Mouse (Mus musculus): ENCODE data around the gene Tars2.

Tars2 gene

DNA sequence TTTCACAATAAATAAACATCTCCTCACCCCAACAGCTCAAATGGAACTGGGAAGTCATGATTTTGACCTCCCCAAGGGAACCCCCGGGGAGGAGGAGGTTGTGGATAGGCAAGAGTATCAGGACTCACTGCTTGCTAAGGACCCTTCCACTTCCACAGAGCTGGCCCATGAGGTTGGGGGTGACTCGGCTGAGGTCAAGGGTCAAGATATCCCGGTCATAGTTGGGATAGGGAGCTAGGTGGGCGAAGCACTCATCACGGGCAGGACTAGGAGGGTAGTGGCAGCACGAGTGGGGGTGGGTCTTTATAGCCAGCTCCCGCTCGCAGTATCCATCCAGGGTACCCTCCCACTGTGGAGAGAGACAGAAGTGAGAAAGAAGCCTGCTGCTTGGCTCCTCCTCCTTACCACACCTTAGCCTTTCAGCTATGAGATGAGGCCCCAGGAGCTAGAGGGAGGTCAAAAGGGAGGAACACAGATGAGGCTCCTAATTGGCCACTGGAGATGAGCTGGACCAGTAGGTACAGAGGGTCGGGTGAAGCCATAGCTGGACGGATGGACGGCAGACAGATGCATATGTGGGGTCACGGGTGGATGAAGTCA lies 24.8 kb downstream of the Tars2 start:
- no peak for DNase-seq (ENCODE audit: low read depth, low spot score)

- DNase-seq (ENCODE audit: low read depth, low spot score) = no peak
Measured at GRCm38 (mm10) chr3:95734092-95734702, 25.8 kb downstream of the Tars2 start.

- no peak for DNase-seq (ENCODE audit: low read depth, low spot score)
Measured at GRCm38 (mm10) chr3:95732744-95733521, 27.1 kb downstream of the Tars2 start.

GRCm38 (mm10) chr3:95732297-95732696 lies 27.7 kb downstream of the Tars2 start:
- no peak for DNase-seq (ENCODE audit: low read depth, low spot score)

DNA sequence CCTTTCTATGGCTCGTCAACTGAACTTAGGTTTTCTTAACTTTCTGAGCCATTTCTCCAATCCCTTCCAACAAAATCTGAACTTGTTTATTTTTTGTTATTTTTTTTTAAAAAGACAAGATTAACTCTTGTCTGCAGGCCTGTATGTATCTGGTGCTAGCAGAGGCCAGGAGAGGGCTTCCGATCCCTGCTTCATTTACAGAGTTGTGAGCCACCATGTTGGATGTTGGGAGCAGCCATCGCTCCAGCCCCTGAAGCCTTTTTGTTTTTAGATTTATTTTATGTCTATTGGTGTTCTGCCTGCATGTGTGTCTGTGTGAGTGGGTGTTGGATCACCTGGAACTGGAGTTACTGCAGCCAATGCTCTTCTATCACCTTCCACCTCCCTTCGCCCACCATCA lies 28.2 kb downstream of the Tars2 start:
- DNase-seq (ENCODE audit: low read depth, low spot score) = no peak

DNA sequence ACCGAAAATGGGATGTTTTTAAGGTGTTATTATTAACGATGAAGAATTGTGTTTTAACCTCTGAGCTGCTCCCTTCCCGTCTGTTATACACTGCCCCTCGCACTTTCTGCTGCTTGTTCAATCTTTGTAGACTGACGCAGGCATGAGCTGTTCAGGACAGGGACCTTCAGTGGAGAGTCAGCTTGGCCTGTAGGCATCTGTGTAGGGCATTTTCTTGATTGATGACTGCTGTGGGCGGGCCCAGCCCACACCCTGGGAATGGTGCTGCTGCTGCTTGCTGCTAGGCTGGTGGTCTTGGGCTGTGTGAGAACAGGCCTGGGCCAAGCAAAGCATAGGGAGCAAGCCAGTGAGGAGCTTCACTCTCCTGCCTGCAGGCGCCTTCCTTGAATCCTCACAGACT lies 29.6 kb downstream of the Tars2 start:
- DNase-seq (ENCODE audit: low read depth, low spot score) = no peak

DNA sequence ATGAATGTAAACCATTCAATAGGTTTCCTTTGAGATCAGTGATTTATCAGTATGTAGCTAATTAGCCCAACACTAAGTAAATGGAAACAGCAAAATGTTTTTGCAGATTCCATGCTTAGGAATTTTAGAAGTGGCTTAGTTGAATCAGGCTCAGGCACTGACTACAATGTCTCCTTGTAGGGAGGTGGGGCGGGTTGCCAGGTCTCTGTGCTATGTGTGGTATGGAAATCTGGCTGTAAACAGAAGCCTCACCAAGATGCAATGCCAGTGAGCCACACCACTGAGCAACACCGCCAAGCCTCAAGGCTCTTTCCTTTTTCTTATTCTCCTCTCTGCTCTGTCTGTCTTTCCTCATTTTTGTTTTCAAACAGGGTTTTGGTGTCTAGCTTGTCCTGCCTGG lies 31.1 kb downstream of the Tars2 start:
- no peak for DNase-seq (ENCODE audit: low read depth, low spot score)

- no peak for DNase-seq (ENCODE audit: low read depth, low spot score)
Measured at GRCm38 (mm10) chr3:95726696-95727358, 33.2 kb downstream of the Tars2 start.

GRCm38 (mm10) chr3:95725863-95726262 lies 34.1 kb downstream of the Tars2 start:
- no peak for DNase-seq (ENCODE audit: low read depth, low spot score)

DNA sequence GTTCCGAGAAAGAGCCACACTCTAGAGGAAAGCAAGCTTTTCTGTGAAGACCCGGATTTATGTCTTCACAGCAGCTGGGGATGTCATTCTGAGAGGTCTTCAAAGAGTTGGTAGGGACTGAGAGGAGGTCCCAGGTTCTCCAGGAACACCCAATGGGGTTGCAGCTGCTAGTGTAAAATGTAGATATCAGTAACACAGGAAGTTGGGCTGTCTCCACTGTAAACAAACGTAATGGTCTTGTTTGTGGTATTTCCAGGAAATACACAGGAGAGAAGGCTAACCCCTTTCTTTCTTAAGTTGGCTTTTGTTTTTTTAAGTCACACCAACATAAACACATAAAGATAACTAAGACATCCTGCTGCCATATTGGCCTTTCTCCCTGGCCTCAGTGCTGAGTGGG lies 37.6 kb downstream of the Tars2 start:
- no peak for DNase-seq (ENCODE audit: low read depth, low spot score)

- DNase-seq (ENCODE audit: low read depth, low spot score) = no peak
Measured at GRCm38 (mm10) chr3:95718153-95718552, 41.9 kb downstream of the Tars2 start.

DNA sequence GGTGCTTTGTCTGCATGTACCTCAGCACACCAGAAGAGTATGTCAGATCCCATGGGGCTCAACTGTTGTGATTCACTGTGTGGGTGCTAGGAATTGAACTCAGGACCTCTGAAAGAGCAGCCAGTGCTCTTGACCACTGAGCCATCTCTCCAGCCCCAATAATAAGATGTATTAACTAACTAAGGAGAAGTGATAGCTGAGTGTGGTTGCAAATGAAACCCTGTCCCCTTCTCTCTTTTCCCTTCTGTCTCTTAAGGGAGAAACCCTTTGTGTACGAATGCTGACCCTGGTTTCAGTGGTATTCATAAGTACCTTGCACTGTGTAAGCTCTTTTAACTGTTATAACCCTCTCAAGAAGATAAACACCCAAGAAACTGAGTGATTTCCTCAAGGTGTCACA lies 43.9 kb downstream of the Tars2 start:
- DNase-seq (ENCODE audit: low read depth, low spot score) = no peak

GRCm38 (mm10) chr3:95709967-95710366 lies 50.0 kb downstream of the Tars2 start:
- no peak for DNase-seq (ENCODE audit: low read depth, low spot score)

DNA sequence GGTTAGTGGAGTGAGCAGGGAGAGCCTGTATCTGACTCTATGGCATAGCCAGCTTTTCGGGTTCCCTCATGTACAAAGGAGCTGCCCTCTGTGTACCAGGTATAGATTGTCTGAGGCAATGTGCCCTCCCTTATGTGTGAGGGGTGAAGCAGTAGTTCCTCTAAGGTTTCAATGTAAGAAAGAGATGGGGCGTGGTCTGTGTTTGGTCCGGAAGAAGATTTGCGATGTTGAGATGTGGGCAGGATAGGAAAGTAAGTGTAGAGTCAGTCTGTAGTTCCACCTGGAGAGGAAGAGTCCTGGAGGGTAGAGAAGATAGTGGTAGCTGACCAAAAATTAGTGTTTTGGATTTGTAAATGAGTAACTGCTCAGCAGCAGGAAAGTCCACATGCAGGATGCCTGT lies 51.0 kb downstream of the Tars2 start:
- DNase-seq (ENCODE audit: low read depth, low spot score) = no peak

GRCm38 (mm10) chr3:95707497-95707896 lies 52.5 kb downstream of the Tars2 start:
- DNase-seq (ENCODE audit: low read depth, low spot score) = no peak

- no peak for DNase-seq (ENCODE audit: low read depth, low spot score)
Measured at GRCm38 (mm10) chr3:95706273-95706672, 53.7 kb downstream of the Tars2 start.

- no peak for DNase-seq (ENCODE audit: low read depth, low spot score)
Measured at GRCm38 (mm10) chr3:95704612-95705011, 55.4 kb downstream of the Tars2 start.

- no peak for DNase-seq (ENCODE audit: low read depth, low spot score)
Measured at GRCm38 (mm10) chr3:95703276-95703675, 56.7 kb downstream of the Tars2 start.

- DNase-seq (ENCODE audit: low read depth, low spot score) = peak; percentile 16
Measured at GRCm38 (mm10) chr3:95701877-95702540, 58.0 kb downstream of the Tars2 start.

DNA sequence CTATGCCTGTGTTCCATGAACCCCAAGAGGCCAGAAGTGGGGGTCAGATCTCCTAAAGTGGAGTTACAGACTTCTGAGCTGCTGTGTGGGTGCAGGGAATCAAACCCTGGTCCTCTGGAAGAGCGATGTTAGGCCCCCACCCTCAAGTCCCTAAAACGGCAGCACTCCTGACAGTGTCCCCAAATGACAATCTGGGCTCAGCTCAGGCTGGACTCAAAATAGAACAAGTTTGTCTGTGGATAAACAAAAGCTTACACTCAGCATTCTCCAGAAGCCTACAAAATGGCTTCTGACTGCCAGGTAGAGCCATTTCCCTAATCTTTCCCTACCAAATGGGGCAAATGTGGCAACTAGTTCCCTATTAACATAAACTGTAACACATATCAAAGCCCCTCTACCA lies 58.9 kb downstream of the Tars2 start:
- DNase-seq (ENCODE audit: low read depth, low spot score) = no peak

DNA sequence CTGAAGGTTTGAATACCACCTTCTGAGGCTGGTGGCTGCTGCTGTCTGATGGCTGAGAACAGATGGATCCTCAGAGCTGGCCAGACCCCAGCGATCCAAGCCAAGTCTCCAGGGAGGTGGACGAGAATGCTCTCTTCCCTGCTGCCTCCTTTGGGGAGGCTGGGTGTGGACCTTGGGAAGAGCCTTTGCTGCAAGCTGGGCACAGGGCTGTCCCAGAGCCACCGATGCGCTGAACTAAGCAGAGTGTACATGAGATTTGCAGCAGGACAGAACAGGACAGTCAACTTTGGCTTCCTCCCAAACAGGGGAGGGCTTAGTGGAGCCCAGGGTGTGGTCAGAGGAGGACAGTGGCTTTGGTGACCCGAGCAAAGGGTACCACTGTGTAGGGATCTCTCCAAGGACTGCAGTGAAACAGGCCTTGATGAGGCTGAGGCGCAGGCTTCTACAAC lies 59.7 kb downstream of the Tars2 start:
- no peak for DNase-seq (ENCODE audit: low read depth, low spot score)

GRCm38 (mm10) chr3:95698286-95698685 lies 61.7 kb downstream of the Tars2 start:
- DNase-seq (ENCODE audit: low read depth, low spot score) = no peak
